Mouse (Mus musculus): ENCODE results near the gene Lpcat3. TPM values are rescaled to one million over a fixed set of nuclear protein-coding genes. Genes with fewer than 3 reads are reported as not detected.
"Not testable (repeated sequence)": the region's sequence is repeated elsewhere in the genome, so short reads cannot be mapped to it uniquely, and the experiment has no call there.

Gene Lpcat3
- 10 to 100 TPM; 12.6 to 18.1 (median 15.6) TPM for total RNA-seq (2022)

DNA sequence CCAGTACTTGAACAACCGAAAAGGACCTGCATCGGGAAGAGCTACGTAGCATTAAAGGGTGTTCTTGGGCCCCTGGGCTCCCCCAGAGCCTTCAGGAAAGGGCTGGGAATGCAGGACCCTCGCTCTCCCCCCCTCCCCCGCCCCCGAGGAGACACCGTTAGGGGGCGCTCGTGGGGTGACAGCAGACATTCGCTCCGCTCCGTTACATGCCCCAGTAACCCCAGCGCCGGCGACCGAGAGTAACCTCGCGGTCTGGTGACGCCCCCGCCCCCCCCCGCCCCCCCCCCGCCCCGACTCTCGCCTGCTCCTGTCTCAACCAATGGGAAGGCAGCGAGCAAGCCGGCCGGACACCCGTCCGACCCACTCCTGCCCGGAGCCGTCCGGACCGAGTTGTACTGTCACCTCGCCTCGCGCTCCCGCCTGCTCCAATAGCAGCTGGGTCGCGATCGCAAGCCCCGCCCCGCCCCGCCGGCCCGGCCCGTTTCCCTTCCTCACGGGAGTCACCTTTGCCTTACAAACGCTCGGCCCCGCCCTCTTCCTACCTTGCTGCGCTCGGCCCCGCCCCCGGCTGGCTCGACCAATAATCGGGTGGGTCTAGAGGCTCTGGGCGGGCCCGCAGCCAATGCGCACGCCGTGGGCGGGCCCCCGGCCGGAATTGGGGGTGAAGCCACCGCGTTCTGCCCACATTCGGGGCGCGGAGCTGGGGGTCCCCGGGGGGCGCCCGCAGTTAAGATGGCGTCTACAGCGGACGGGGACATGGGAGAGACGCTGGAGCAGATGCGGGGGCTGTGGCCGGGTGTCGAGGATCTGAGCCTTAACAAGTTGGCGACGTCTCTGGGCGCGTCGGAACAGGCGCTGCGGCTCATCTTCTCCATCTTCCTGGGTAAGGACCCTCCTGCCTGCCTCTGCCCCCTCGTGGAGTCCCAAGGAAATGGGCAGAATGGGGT is at the start of gene Lpcat3:
TSS of gene Lpcat3 (plus strand) at position 551 of the 947 bp plus-strand sequence.
- peak; percentile 98 for DNase-seq (ENCODE audit: low spot score in 2 of 2)

DNA sequence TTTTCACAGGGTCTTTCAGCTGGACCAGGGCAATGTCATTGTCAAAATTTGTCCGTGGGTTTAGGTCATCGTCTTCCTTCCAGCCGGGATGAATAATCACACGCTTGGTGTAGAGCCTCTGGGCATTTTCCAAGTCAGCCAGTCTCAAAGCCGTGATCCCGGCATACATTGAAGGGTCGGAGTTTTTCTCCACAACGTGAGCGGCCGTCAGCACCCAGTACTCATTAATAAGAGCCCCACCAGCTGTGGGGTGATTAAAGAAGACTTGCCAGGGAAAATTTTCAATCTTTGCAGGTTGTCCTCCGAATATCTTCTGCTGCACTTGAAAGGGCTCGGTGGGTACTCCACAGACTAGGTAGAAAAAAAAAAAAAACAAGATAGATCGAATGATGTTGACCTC is 37.2 kb upstream of the Lpcat3 start:
- no peak for DNase-seq (ENCODE audit: low spot score in 2 of 2)

DNA sequence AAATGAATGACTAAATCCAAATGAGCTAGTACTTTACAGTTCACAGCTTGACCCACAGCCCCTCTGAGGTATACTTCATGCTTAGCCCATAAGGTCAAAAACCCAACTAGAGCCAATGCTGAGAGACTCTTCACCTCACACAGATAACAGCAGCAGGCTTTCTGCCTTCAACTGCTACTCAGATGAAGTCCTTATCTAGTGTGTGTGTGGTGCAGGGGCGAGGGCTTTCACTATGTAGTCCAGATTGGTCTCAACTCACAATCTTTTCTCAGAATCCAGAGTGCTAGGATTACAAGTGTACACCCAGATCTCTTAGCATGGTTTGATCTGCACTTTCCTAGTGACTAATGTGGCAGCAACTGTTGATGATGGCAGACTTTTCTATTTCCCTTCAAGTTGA is 36.6 kb upstream of the Lpcat3 start:
- not testable (repeated sequence) for DNase-seq (ENCODE audit: low spot score in 2 of 2)

DNA sequence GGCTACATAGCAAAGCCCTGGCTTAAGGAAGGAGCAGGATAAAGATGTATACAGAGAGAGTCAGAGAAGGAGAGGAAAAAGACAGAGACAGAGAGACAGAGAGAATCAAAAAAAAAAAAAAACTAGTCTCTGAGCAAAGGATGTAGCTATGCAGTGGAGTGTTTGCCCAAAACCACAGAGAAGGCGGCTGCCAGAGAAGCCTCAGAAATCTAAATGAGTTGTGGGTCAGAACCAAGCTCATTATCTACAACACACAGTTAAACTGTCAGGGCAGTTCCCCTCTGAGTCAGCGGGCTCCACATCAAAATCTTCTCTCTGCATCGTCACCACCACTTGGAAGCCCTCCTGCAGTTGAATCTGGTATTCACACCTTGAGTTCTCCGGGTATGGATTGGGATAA is 32.1 kb upstream of the Lpcat3 start:
- DNase-seq (ENCODE audit: low spot score in 2 of 2) = no peak

DNA sequence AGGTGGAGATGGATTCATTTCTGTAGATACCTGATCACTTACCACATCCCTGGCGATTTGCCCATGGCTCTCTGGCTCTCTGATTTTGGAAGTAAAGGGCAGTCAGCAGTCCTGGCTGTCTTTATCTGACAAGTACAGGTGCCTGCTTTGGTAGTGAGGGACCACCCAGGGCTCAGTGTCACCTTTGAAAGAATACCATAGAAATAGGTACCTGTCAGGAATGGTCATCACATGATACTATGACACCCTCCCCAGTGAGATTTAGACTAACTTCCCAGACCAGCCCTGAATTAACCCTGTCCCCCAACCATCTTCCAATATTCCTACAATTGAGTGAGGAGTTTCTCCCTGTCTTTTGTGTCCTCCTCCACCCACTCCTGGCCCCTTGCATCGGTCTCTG is 26.8 kb upstream of the Lpcat3 start, which contains the start of gene C1s2:
TSS of gene C1s2 (minus strand) at position 101 of the 400 bp plus-strand sequence.
- DNase-seq (ENCODE audit: low spot score in 2 of 2) = not testable (repeated sequence)

DNA sequence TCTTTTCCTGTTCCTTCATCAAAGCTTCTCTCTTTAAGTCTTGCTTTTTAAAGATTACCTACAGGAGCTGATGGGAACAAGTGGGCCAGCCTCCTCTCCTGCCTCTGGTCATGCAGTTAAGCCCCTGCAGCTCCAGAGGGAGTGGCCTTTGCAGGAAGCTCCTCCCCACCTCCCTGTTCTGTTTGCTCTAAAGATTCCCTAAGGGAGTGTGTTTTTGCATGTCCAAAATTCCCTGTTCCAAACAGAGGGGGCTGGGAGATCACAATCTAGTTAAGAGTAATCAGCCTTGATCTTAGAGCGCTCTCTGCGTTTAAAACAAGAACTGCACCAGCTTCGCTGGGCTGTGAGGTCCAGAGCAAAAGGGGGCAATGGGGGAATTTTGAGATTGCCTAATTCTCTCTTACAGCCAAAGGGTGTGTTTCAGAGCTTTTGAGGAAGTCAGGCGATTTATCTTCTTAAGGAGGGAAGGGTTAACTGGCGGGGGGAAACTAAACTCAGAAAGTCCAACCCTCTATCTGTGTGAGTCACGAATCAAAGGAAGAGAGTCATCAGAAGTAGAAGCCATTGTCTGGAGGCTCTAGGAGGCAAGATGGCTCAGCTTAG is 25.9 kb upstream of the Lpcat3 start:
- DNase-seq (ENCODE audit: low spot score in 2 of 2) = not testable (repeated sequence)

DNA sequence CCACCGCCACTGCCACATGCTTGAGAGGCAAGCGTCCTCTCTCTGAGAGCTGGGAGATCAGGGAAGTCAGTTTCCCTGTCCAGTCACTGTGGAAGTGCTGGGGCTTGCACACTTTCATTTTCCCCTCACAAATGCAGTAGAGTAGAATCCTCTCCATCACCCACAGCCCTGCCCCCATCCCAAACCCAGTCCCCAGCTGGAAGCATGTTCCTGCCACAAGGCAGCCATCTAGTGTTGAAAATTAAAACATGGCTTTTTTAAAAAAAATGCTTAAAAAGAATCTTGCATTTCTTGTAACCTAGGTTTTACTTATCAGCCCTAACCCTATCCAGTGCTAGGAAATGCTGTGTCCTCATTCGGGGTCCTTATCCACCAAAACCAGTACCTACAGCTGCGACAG is 22.8 kb upstream of the Lpcat3 start:
- no peak for DNase-seq (ENCODE audit: low spot score in 2 of 2)

DNA sequence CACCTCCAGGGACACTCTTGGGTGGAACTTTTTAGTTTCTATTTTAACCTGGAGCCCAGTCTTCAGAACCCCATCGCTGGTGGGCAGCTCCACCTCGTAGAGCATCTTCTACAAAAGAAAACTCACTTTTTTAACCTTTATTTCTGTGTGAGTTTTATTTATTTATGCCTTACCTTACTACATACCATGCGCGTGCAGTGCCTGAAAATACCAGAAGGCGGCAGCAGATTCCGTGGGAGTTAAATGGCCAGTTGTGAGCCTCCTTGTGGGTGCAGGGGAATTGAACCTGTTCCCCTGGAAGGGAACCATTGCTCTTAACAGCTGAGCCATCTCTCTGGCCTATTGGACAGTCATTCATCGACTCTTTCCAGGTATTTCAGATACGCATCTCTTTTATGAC is 21.8 kb upstream of the Lpcat3 start:
- DNase-seq (ENCODE audit: low spot score in 2 of 2) = peak; percentile 57

DNA sequence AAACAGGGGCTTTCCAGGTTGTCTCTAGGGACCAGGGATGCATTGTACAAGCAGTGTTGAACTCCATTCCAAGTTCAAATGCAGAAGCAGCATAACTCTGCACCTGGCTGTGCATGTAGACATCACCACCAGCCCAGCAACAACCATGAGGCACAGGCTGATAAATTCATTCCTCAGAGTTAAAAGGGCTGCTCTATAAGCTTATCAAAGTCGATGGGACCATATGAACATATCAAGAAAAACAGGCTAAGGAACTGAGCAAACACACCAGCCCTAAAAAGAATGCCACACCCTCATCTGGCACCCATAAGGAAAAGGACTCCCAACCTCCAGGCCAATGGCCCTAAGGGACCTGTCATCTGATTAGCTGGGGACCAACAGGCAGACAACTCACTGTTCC is 16.4 kb upstream of the Lpcat3 start:
- DNase-seq (ENCODE audit: low spot score in 2 of 2) = no peak

DNA sequence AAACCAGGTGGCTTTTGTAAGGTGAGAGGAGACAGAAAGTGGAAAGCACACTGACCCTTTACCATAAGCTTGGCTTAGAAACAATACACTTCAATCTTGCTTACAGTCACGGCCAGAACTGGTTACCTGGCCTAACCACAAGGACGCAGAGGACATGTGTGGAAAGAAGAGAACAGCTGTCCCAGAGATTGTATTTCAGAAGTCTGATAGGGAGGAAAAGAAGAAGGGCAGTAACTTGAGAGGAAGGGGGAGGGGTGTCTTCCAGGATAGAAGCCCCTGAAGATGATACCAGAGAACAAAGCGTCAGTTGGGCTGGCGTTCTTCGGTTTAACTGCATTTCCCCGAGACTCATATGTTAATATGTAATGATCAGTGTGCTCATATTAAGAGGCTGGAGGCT is 6.9 kb upstream of the Lpcat3 start:
- no peak for DNase-seq (ENCODE audit: low spot score in 2 of 2)

DNA sequence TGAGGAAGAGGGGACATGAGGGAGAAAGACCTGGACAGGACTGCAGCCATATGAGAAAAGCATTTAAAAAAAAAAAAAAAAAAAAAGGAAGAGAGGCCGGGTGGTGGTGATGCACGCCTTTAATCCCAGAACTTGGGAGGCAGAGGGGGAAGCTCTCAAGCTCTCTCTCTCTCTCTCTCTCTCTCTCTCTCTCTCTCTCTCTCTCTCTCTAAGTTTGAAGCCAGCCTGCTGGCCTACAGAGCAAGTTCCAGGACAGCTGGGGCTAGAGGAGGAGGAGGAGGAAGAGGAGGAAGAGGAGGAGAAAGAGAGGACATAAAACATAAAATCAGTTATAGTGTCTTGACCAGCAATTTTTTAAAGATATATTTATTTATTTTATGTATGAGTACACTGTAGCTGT is 4.8 kb upstream of the Lpcat3 start:
- no peak for DNase-seq (ENCODE audit: low spot score in 2 of 2)

DNA sequence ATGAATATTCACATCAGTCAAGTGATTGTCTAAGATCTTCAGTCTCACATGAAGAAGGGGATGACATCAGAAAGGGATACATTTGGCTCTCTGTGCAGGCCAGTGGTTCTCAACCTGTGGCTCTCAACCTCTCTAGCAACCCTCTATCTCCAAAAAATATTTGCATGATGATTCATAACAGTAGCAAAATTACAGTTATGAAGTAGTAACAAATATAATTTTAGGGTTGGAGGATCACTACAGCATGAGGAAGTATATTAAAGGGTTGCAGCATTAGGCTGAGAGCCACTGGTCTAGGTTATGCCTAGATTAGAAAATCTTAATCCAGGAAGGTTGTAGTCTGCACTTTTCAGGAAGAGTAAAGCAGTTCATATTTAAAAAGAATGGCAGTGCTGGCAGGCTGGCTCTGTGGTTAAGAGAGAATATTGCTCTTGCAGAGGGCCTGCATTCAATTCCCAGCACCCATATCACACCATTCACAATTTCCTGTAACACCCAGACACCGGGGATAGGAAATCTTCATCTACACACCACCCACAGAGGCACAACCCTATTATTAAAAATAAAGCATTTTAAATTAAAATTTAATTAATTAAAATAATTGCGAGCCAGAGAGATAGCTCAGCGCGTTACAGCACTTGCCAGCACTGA is 1.5 kb upstream of the Lpcat3 start:
- DNase-seq (ENCODE audit: low spot score in 2 of 2) = no peak

DNA sequence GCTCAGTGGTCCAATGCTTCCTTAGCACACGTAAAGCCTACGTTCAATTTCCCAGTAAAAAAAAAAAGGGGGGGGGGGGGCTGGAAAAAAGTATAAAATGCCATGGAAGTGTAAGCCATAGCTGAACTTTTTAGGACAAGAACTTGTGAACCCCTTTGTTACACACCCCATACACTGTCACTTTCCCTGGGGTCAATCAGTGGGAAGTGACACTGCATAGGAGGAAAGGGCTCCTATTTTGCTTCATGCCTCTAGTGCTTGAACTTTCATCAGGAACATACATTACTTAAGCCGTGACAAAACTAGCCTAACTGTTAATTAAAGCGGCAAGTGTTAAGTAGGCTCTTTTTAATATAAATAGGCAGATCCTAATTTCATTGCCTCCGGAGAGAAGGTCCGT is 832 bp upstream of the Lpcat3 start:
- no peak for DNase-seq (ENCODE audit: low spot score in 2 of 2)

DNA sequence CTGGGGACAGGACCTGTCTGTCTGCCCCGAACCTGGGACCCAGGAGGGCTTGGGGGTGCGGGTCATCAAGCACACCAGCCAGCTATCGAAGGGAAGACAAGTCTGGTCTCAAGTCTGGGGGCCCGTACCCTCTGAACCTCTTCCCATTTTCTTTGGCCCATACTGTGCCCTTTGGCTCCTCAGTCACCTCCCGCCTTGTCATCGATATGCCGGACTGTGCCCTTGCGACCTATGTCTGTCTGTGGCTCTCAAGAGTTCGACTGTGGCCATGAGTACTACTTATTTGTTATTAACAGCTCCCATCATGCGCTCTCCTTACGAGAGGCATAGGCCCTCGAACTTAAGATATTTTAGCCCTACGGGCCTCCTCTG is 583 bp downstream of the Lpcat3 start:
- DNase-seq (ENCODE audit: low spot score in 2 of 2) = no peak

DNA sequence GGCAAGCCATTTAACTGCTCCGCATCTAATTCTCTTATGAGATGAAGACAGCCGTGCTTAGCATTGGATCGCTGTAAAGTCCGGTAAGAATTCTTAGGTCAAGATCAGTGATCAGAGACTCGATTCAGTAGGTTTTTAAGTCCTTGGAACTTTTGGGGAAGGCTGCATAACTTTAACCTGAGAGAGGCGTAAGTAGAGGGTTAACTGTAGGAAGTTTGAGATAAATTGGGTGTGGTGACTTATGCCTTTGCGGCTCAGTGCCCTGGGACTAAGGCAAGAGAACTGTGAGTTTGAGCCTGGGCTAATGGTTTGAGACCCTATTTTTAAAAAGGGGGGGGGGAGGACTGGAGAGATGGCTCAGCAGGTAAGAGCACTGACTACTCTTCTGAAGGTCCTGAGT is 1.4 kb downstream of the Lpcat3 start:
- no peak for DNase-seq (ENCODE audit: low spot score in 2 of 2)

DNA sequence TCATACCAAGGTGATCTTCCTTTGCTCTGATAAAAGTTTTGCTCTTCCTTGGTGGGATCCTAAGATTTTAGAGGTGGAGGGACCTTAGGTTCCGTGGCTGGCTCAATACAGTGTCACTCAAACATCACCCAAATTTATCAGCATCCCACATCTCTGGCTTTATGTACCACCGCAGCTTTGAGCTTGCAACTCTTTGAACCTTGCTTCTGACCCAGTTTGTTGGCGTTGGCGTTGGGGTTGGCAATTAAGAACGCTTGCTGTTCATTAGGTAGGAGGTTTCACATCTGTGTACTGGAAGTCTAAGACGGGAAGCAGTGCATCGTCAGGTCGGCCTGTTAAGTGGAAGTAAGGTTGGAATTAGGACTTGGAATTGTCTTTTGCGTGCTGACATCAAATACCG is 2.2 kb downstream of the Lpcat3 start:
- DNase-seq (ENCODE audit: low spot score in 2 of 2) = no peak

DNA sequence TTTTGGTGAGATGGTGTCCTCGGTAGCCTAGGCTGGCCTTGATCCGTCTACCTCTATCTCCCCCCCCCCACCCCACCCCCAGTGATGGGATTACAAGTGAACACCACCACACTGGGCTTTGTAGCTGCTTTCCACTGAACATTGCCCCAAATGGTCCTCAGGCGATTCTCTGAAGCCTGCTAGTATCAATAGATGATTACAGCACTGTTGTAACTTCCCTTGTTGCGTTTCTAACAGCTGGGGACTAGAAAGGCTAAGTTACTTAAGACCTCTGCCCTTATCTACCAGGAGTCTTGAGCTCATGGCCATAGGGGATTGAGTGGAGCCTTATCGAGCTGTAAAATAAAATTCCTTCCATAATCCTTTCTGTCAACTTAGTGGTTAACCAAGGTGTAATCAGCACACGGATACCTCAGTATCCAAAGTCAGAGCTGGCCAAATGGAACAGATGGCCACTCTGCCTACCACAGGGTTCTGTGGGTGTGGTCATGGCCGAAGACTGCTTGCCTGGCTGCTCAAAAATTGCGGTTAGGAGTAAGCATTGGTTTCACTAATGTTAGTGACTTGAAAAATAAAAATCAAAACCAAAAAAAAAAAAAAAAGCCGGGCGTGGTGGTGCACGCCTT is 6.5 kb downstream of the Lpcat3 start:
- DNase-seq (ENCODE audit: low spot score in 2 of 2) = no peak

DNA sequence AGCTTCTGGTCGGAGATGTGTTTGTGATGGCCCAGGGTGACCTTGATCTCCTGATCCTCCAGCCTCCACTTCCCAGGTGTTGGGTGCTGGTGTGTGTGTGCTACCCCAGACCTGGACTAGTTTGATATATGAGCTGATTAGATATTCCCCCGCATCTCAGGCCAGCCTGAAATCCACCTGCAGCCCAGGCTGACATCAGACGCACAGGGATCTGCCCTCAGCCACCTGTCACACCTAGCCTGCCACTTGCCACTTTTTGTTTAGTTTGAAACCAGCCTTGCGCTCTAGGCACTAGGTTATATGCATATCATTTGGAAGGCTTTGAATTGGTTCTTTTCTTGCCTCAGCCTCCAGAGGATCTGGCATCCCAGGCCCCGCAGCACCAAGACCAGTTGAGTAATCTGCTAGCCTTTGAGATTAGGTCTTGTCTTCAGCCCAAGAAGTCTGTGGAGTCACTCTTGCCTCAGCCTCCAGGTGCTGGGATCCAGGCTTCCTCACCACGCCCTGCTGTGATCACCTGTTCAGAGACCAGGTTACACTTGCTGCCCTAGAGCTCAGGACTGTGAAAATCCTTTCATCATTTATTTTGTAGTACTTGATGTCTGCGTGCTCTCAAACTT is 7.6 kb downstream of the Lpcat3 start:
- no peak for DNase-seq (ENCODE audit: low spot score in 2 of 2)

DNA sequence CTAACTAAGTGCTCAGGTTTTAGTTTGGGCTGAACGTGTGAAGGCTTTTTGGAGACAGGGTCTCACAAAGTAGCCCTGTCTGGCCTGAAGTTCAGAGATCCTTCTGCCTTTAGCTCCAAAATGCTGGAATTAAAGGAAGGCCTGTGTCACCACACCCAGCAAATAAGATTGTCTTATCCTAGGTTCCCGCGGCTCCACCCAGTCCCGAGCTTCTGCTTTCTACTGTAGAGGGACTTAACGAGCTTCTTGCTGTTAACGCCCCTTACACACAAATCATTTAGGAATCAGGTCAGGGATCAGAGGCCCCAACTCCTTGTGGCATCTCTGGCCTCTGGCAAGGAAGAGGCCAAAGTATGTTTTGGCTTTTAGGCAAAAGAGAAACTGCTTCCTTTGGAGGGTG is 9.3 kb downstream of the Lpcat3 start:
- no peak for DNase-seq (ENCODE audit: low spot score in 2 of 2)

DNA sequence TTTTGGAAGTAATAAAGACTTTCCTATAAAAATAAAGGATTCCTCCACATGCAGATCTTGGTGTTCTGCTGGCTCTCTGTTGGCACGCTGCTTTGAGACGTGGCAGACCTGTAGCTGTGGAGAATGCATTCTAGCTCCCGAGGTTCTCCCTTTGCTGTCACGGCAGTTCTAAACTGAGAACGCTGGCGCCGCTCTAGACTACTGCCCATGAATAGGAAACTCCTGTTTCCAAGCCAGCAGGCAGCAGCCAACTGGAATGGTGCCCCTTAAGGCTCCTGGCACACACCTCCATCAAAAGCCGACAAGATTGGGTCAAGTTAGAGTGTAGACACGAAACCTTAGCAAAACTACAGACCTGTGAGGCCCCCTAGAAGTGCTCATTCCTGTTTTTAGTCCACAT is 10.8 kb downstream of the Lpcat3 start:
- DNase-seq (ENCODE audit: low spot score in 2 of 2) = peak; percentile 27 to 59

DNA sequence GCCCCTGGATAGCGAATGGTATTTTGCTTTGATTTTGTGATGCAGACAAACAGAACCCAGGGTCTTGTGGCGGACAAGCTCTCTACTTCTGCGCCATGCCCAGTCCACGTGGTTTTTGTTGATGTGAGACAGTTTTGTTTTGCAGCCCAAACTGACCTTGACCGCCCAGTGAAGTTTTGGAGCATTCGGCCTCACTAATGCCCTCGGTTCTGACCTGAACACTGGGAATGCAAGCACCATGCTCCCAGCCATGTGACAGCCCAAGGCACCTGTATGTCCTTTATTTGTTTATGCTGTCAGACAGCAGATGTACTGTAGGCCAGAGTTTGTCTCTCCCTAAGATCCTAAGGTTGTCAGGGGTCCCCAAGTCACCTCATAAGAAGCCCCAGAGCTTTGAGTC is 11.8 kb downstream of the Lpcat3 start:
- DNase-seq (ENCODE audit: low spot score in 2 of 2) = no peak
